Mouse (Mus musculus) T-helper 2 cell (primary cell): Measurements from ENCODE around the gene Tmem233.

Experiments used
- in situ Hi-C: fragments of 300-600 bp; cut with MboI, MseI; formaldehyde crosslinking; loops from one replicate; pipeline ENCODE4 v1.15.1; 2025; ENCODE audit warnings: high pct_unique_total_duplicates

Tmem233 gene

GRCm38 (mm10) chr5:116007723-116008122 lies 75.3 kb downstream of the Tmem233 start:
- in situ Hi-C loops, result no loop called here

- in situ Hi-C loops, result no loop called here
Measured at GRCm38 (mm10) chr5:116006324-116007099, 76.5 kb downstream of the Tmem233 start.

GRCm38 (mm10) chr5:116004271-116004670 lies 78.8 kb downstream of the Tmem233 start:
- in situ Hi-C loops, result no loop called here

GRCm38 (mm10) chr5:116003825-116004224 lies 79.2 kb downstream of the Tmem233 start:
- in situ Hi-C loops, result no loop called here

- in situ Hi-C loops, result no loop called here
Measured at GRCm38 (mm10) chr5:116003154-116003553, 79.9 kb downstream of the Tmem233 start.

GRCm38 (mm10) chr5:115997376-115997775 lies 85.7 kb downstream of the Tmem233 start:
- in situ Hi-C loops, result no loop called here

GRCm38 (mm10) chr5:115994101-115994500 lies 88.9 kb downstream of the Tmem233 start:
- in situ Hi-C loops, result no loop called here

GRCm38 (mm10) chr5:115991717-115992116 lies 91.3 kb downstream of the Tmem233 start:
- in situ Hi-C loops, result no loop called here
